Mouse (Mus musculus) ovary, postnatal 10 days (tissue): ENCODE data around the gene Tspan17.

Experiments used
- DNase-seq: peaks from one replicate; pipeline ENCODE4 v3.0.0; 2022; ENCODE audit warnings: low spot score

Gene Tspan17

GRCm38 (mm10) chr13:54806434-54806976, 17.3 kb downstream of the Tspan17 start:
- no peak for DNase-seq

- DNase-seq, result no peak
Observed at GRCm38 (mm10) chr13:54808067-54808466, 18.9 kb downstream of the Tspan17 start.

- DNase-seq, result no peak
Observed at GRCm38 (mm10) chr13:54811476-54811875, 22.3 kb downstream of the Tspan17 start.

- DNase-seq, result no peak
Observed at GRCm38 (mm10) chr13:54813381-54813780, 24.2 kb downstream of the Tspan17 start.

- no peak for DNase-seq
Observed at GRCm38 (mm10) chr13:54818399-54819254, 29.4 kb downstream of the Tspan17 start.

GRCm38 (mm10) chr13:54821106-54821505, 31.9 kb downstream of the Tspan17 start:
- no peak for DNase-seq

- DNase-seq, result no peak
Observed at GRCm38 (mm10) chr13:54821931-54822330, 32.8 kb downstream of the Tspan17 start.

GRCm38 (mm10) chr13:54824111-54824931, 35.1 kb downstream of the Tspan17 start:
- no peak for DNase-seq

GRCm38 (mm10) chr13:54827992-54828391, 38.8 kb downstream of the Tspan17 start:
- no peak for DNase-seq

- no peak for DNase-seq
Observed at GRCm38 (mm10) chr13:54828508-54828907, 39.3 kb downstream of the Tspan17 start.

GRCm38 (mm10) chr13:54829450-54829849, 40.3 kb downstream of the Tspan17 start:
- no peak for DNase-seq

GRCm38 (mm10) chr13:54836351-54837030, 47.3 kb downstream of the Tspan17 start:
- DNase-seq, result no peak

GRCm38 (mm10) chr13:54837061-54837460, 47.9 kb downstream of the Tspan17 start:
- DNase-seq, result no peak

GRCm38 (mm10) chr13:54837471-54837889, 48.3 kb downstream of the Tspan17 start:
- DNase-seq, result no peak

- no peak for DNase-seq
Observed at GRCm38 (mm10) chr13:54838540-54838939, 49.4 kb downstream of the Tspan17 start.

GRCm38 (mm10) chr13:54839211-54839610, 50.0 kb downstream of the Tspan17 start:
- DNase-seq, result no peak

- DNase-seq, result no peak
Observed at GRCm38 (mm10) chr13:54844579-54844978, 55.4 kb downstream of the Tspan17 start.
